Mouse (Mus musculus) MEL (cell line): Measurements from ENCODE around the gene Tent2.

Source experiments
- CTCF ChIP-seq, 3 experiments: IDR thresholded peaks in 2 of 3; conservative IDR thresholded peaks in 1 of 3; 2 replicates each; pipeline ENCODE4 v1.5.1; 2011 to 2012; ENCODE audit warnings: low read length in 3 of 3, low read depth in 2 of 3, mild to moderate bottlenecking in 2 of 3, improper control_type of control experiment in 1 of 3, inconsistent platforms in 1 of 3, mixed read lengths in 1 of 3, moderate library complexity in 1 of 3; ENCODE audit not compliant: control insufficient read depth in 1 of 3, insufficient read depth in 1 of 3, poor library complexity in 1 of 3, severe bottlenecking in 1 of 3
- E2F4 ChIP-seq: IDR thresholded peaks from 2 replicates; pipeline ENCODE4 v1.6.1; 2011; ENCODE audit warnings: low read depth, low read length, improper control_type of control experiment, borderline replicate concordance
- EP300 ChIP-seq, 2 experiments: IDR thresholded peaks; 2 replicates each; pipeline ENCODE4 v1.6.1; 2011; ENCODE audit warnings: improper control_type of control experiment in 2 of 2, low read length in 2 of 2, low read depth in 1 of 2, mild to moderate bottlenecking in 1 of 2
- GABPA ChIP-seq: IDR thresholded peaks from 2 replicates; pipeline ENCODE4 v1.6.1; 2012; ENCODE audit warnings: low read depth, mild to moderate bottlenecking, inconsistent platforms, low read length, improper control_type of control experiment, moderate library complexity
- GATA1 ChIP-seq: IDR thresholded peaks from 2 replicates; pipeline ENCODE4 v1.6.1; 2011; ENCODE audit warnings: low read depth, low read length, improper control_type of control experiment
- MEF2A ChIP-seq: IDR thresholded peaks from 2 replicates; pipeline ENCODE4 v1.6.1; 2014; ENCODE audit warnings: low read depth, mild to moderate bottlenecking, inconsistent platforms, low read length, improper control_type of control experiment; ENCODE audit not compliant: poor library complexity, insufficient replicate concordance, severe bottlenecking; ENCODE audit errors: extremely low read depth
- NRF1 ChIP-seq: IDR thresholded peaks from 2 replicates; pipeline ENCODE4 v1.6.1; 2014; ENCODE audit warnings: low read depth, mild to moderate bottlenecking, inconsistent platforms, low read length, improper control_type of control experiment, moderate library complexity; ENCODE audit not compliant: poor library complexity, insufficient read depth, severe bottlenecking
- POLR2AphosphoS2 ChIP-seq: IDR thresholded peaks from 2 replicates; pipeline ENCODE4 v1.6.1; 2011; ENCODE audit warnings: low read length, improper control_type of control experiment
- TAL1 ChIP-seq: IDR thresholded peaks from 2 replicates; pipeline ENCODE4 v1.6.1; 2012; ENCODE audit warnings: mild to moderate bottlenecking, inconsistent platforms, low read length, moderate library complexity, mixed read lengths
- ZNF384 ChIP-seq: IDR thresholded peaks from 2 replicates; pipeline ENCODE4 v1.6.1; 2012; ENCODE audit warnings: low read depth, mild to moderate bottlenecking, inconsistent platforms, low read length, improper control_type of control experiment

GRCm38 (mm10) chr13:93162456-93162855 is 29.7 kb downstream of the Tent2 start:
- TF ChIP-seq CTCF (IDR thresholded peaks at IDR 0.05 in 2 of 3, conservative IDR thresholded peaks at IDR 0.05 in 1 of 3; ENCODE audit: control insufficient read depth in 1 of 3, insufficient read depth in 1 of 3, low read depth in 2 of 3, low read length in 3 of 3, poor library complexity in 1 of 3, severe bottlenecking in 1 of 3) (no peak), NRF1 (no peak), POLR2AphosphoS2 (no peak), E2F4 (no peak), EP300 (IDR thresholded peaks at IDR 0.05; ENCODE audit: low read depth in 1 of 2, low read length in 2 of 2) (no peak), ZNF384 (no peak), GABPA (no peak), TAL1 (no peak), GATA1 (no peak), MEF2A (no peak)
